Mouse (Mus musculus) embryo, embryonic 11.5 days (tissue): ENCODE results near the gene Socs5.

ENCODE experiments used
- DNase-seq: peaks from one replicate; pipeline ENCODE4 v3.0.0-alpha.2; 2012; ENCODE audit warnings: low read depth, low spot score

Gene Socs5

DNA sequence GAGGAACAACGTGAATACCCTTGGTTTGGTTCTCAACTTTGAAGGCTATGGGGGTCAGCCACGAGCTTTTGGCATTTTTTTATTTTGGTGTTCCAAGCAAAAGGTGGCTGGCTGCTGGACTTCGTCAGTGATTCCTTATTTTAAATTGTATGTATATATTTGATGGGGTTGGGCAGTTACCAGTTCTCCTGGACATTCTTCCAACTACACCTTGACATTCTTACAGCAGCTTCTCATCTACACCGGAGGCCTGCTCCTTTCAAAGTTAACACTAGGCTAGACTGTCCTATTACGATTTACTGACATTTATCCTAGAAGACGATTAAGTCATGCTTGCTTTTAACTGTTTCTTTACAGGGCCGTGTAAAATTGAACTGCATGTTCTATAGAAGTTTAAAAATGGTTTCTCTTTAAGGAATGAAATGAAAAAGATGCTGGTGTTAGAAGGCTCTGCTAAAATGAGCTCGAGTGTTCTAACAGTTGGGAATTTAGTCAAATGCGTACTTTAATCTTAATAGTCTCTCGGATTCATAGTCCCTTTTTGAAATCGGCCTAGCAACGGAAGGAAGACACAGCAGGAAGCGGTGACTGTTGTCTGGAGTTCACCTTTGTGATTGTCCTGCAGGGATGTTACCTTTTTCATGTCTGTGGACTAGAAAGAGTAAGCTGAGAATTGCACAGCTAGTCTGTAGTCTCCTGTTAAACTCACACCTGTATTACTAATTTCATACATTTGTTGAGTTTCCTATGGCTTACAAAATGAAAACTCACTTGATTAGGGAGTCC is 1.2 kb downstream of the Socs5 start:
- no peak for DNase-seq

- DNase-seq, result no peak
These were observed 2.0 kb downstream of the Socs5 start for GRCm38 (mm10) chr17:87109504-87109903.

GRCm38 (mm10) chr17:87112852-87113592 is 5.5 kb downstream of the Socs5 start:
- no peak for DNase-seq

GRCm38 (mm10) chr17:87115615-87116014 is 8.1 kb downstream of the Socs5 start:
- DNase-seq, result no peak

DNA sequence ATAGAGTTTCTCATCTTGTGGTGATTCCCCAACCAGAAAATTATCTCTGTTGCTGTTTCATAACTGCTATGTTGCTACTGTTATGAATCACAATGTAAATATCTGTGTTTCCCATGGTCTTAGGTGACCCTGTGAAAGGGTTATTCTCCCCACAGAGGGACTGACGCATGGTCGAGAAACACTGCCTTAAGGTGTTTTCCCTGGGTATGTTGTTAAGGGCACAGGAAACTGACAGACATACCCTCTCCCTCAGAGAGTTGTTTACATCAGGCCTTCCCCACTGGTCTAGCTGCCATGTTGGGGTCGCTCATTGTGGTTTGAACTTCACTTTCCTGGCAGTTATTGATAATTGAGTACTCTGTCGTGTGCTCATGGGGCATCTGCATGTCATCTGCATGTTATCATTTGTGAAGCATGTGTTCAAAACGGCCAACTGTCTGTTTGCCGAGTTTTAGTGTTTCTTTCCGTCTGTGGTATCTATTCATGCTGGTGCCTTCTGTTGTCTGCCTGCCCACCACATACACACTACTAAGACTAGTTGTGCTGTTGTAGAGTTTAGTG is 11.6 kb downstream of the Socs5 start:
- DNase-seq, result no peak

DNA sequence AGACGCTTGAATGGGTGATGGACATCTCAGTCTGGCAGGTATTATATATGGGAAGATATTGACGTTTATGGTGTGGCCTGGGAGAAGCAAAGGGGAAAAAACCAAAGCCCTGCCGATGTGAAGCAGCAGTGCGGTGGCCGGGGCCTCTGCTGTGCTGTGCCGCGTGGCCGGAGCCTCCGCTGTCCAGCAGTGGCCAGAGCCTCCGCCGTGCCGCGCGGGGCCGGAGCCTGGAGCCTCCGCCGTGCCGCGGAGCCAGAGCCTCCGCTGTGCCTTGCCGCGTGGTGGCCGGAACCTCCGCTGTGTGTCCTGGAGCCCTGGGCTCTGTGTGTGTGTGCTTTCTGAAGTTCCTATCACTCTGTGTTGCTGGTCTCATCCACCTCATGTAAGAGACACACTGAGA is 17.9 kb downstream of the Socs5 start:
- DNase-seq, result no peak

GRCm38 (mm10) chr17:87132258-87132657 is 24.8 kb downstream of the Socs5 start:
- no peak for DNase-seq

- DNase-seq, result no peak
These were observed 26.3 kb downstream of the Socs5 start for GRCm38 (mm10) chr17:87133823-87134222.

DNA sequence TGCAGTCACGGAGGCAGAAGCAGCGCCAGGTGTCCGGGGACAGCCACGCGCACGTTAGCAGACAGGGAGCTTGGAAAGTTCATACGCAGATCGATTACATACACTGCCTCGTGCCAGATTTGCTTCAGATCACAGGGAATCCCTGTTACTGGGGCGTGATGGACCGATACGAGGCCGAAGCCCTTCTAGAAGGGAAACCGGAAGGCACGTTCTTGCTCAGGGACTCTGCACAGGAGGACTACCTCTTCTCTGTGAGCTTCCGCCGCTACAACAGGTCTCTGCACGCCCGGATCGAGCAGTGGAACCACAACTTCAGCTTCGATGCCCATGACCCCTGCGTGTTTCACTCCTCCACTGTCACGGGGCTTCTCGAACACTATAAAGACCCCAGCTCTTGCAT is 27.2 kb downstream of the Socs5 start:
- DNase-seq, result no peak

DNA sequence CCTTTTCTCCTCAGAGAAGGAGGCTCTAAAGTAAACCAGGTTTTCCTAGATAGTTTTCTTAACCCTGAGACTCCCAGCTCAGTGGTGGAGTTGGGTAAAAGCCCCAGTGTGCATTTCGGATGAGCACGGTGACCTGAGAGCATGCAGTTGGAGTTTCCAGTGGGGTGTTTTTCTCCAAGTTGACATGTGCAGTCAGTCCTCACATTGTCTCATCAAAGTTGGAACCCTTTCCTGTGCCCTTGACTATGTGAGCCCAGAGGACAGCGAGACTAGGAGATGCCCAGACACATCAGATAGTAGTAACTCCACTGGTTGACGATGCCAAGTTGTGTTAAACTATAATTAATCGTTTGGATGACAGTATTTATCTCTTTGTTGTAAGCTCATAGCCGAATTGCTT is 28.3 kb downstream of the Socs5 start:
- no peak for DNase-seq

DNA sequence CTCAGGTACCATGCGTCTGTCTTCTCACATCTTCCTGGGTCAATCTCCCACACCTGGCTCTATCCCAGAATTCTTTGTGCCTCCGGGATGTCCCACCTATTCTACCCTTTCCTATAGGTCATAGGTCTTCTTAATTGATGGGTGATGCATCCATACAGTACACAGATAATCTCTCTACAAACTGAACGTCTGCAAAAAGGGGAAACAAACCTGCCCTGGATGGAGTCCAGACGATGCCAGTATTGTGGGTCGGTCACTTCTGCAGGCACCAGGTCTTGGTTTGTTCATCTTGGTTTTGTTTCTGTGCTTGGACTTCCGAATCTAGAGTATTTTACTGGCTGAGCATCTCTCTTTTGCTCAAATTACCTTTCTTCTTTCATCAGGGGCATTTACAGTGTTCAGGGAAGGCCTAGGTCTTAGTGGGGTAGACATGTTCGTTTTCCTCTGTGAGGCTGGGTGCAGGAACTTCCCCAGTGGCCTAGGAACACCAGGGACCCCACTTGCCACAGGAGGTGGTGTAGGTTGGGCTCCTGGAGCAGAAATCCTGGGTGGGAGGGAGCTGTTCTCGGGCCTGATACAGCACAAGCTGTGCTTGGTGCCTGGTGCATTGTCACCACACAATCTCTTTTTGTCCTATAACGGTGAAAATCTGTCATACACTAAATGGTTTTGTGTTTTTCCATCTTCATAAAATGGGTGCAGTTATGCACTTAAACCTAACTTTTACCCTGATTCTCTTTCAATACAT is 33.9 kb downstream of the Socs5 start:
- no peak for DNase-seq

- DNase-seq, result no peak
These were observed 34.8 kb downstream of the Socs5 start for GRCm38 (mm10) chr17:87142271-87142670.

DNA sequence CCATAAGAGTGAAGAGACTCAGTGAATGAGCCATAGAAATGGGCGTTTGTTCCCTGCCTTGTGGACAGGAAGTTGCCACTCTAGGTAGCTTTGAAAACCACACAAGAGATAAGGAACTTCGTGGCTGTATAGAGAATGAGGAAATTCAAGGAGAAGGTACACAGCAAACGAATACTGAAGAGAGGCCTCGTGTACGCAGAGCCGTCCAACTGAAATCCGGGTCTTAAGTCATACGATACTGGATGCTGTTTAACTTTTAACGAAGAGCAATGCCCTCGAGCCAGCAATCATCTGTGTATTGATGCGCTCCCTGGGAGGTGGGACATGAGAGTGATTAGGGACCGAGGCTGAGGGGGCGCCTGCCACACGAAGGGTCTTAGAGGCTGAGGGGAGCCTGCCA is 35.7 kb downstream of the Socs5 start:
- DNase-seq, result no peak

DNA sequence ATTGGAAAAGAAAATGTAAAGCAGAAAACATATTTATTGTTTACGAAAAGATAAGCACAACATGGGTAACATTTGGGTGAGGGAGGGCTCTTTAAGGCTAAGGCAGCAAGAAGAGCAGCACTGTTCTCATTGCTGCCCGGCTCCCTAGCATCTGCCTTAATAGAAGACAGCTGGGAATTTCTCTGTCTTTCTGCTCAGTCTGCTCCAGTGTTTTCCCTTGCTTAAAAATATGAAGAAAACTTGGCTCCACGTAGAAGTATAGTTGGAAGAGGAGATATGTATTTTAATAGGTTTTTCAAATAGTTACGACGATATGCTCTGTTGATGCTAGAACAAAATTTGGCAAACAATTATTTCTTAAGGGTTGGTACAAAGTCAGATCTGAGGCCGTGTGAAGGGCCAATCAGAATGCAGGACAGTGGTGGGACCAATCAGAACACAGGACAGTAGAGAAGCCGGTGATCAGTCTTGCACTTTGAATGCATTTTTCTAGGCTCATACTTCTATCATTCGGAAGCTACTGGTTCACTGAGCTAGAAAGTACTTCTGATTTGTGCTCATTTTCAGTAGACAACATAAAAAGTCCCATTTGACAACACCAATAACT is 39.0 kb downstream of the Socs5 start:
- no peak for DNase-seq

DNA sequence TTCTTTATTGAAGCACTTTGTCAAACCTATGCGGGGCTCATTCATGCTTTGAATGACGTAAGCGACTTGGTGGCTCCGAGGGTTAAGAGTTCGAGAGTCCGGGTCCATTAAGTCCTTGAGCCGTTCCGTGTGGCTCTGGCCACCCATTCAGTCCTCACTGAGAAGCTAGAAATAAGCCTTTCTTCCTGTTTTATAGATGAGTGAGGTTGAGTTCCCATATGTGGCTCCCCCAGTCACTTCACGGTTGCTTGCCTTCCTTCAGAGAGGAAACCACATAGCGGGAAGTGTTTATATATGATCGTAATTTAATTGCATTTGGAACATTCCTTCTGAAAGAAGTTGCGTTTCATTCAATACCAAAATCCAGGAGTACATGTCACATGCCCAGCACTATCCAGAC is 42.3 kb downstream of the Socs5 start:
- no peak for DNase-seq

GRCm38 (mm10) chr17:87152984-87153383 is 45.5 kb downstream of the Socs5 start:
- no peak for DNase-seq

GRCm38 (mm10) chr17:87155664-87156063 is 48.2 kb downstream of the Socs5 start:
- no peak for DNase-seq

- DNase-seq, result no peak
These were observed 50.3 kb downstream of the Socs5 start for GRCm38 (mm10) chr17:87157739-87158138.

DNA sequence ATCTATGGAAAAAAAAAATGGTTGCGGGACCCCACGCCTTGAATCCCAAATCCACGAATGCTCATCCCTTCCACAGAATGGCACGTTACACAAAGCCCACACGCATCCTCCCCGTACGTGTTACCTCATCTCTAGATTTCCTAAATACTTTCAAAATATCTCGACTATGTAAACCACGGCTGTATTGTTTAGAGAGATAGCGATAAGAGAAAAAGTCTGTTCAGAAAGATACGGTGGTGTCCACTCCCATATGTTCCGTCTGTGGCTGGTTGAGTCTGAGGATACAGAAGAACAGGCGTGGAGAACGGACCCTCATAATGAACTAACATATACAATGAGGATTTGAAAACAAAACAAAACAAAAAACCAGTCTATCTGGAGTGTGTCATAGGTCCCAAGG is 51.1 kb downstream of the Socs5 start:
- DNase-seq, result no peak

- DNase-seq, result no peak
These were observed 52.8 kb downstream of the Socs5 start for GRCm38 (mm10) chr17:87160270-87160669.

GRCm38 (mm10) chr17:87164312-87164922 is 56.9 kb downstream of the Socs5 start:
- no peak for DNase-seq
